Mouse (Mus musculus): Measurements from ENCODE around the gene Zfp398. TPM values are rescaled to one million over a fixed set of nuclear protein-coding genes. Genes with fewer than 3 reads are reported as not detected.

Zfp398 gene
- total and polyA plus RNA-seq, 3 experiments = 1.5 to 4.6 (median 2.2) TPM

DNA sequence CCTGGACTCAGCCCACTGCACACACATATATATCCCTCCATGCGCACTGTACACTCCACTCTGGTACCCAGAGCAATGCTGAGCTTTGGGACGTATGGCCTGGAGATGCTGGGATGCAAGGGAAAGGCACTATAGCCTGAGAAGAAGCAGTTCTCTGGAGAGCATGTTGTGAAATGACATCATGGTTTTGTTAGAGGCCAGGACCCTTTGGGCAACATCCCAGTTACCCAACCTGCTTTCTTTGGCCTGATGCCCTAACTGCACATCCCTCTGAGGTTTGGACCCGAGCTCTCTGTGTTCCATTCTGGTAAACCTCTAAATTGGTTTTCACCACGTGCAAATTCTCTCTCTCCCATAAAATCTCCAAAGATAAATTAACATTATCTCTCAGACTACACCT is 68.1 kb downstream of the Zfp398 start:
- Histone ChIP-seq H3K4me1 (ENCODE audit: control insufficient read depth in 1 of 2, insufficient read depth in 2 of 2) (no peaks in the 10 kb centered on the region), H3K9me3 (replicated peaks; ENCODE audit: low read length) (peaks cover 7% of the 10 kb centered on the region), H3K79me2 (replicated peaks; ENCODE audit: control insufficient read depth, extremely low read depth, insufficient read depth, poor library complexity, severe bottlenecking) (no peaks in the 10 kb centered on the region), H3K4me3 (replicated peaks in 1 of 3; ENCODE audit: low read depth in 2 of 3, low read length in 2 of 3, poor library complexity in 1 of 3) (no peak overlapping the region), H3K27me3 (replicated peaks) (no peaks in the 10 kb centered on the region), H3K9ac (ENCODE audit: insufficient read depth, low read depth) (no peak overlapping the region), H3K27ac (ENCODE audit: insufficient read depth, low read depth) (no peak overlapping the region), H3K36me3 (replicated peaks in 1 of 2; ENCODE audit: control insufficient read depth in 1 of 2, insufficient read depth in 1 of 2, low read length in 1 of 2) (peaks cover 52 to 94% of the 10 kb centered on the region in 2 experiments), H3K4me2 (ENCODE audit: insufficient read depth, low read depth, poor library complexity, severe bottlenecking) (no peak overlapping the region)
- dilution Hi-C loops (cut with MboI; ENCODE audit: extremely low pct_ligation_motif_present, extremely low pct_unique_long_range_greater_than_20kb, low sequenced_read_pairs) (no loop called here), in situ Hi-C loops (cut with MboI; ENCODE audit: low pct_ligation_motif_present, low pct_unique_long_range_greater_than_20kb, low sequenced_read_pairs) (no loop called here)
- DNase-seq (ENCODE audit: extremely low read depth) = no peak
- TF ChIP-seq ZMIZ1 (IDR thresholded peaks at IDR 0.05; ENCODE audit: low read depth, low read length) (no peak), GABPA (IDR thresholded peaks at IDR 0.05; ENCODE audit: insufficient replicate concordance, low read depth, low read length) (no peak), ELF1 (IDR thresholded peaks at IDR 0.05; ENCODE audit: low read depth, low read length) (no peak), CHD2 (IDR thresholded peaks at IDR 0.05; ENCODE audit: low read length) (no peak), ZNF384 (IDR thresholded peaks at IDR 0.05; ENCODE audit: low read depth, low read length) (no peak), USF1 (IDR thresholded peaks at IDR 0.05; ENCODE audit: low read depth, low read length) (no peak), UBTF (IDR thresholded peaks at IDR 0.05; ENCODE audit: low read depth, low read length) (no peak), BHLHE40 (IDR thresholded peaks at IDR 0.05; ENCODE audit: low read depth, low read length) (no peak)

DNA sequence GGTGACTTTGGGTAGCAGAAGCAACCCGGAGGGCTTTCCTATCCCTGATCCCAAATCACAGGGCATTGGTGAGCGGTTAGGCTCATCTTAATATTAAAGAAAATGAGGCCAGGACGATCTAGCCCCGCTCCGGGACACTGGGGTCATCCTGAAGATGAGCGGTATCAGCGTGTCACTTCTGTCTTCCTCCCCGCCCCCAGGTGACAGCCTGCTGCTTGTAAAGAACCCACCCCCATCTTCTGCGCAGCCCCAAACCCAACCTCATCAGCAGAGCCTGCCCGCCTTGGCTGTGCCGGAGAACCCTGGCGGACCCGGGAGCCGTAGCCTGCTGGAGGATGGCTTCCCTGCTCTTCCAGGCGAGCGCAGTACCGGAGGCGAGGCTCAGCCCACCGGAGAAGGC is 68.9 kb downstream of the Zfp398 start:
- in situ Hi-C loops (cut with MboI; ENCODE audit: low pct_ligation_motif_present, low pct_unique_long_range_greater_than_20kb, low sequenced_read_pairs) = no loop called here
- no peaks in the 10 kb centered on the region for H3K27me3 ChIP-seq (replicated peaks)
- no peak overlapping the region for H3K9ac ChIP-seq (ENCODE audit: insufficient read depth, low read depth)
- H3K36me3 ChIP-seq (replicated peaks in 1 of 2; ENCODE audit: control insufficient read depth in 1 of 2, insufficient read depth in 1 of 2, low read length in 1 of 2) = peaks cover 48 to 92% of the 10 kb centered on the region in 2 experiments
- no peak overlapping the region for H3K4me2 ChIP-seq (ENCODE audit: insufficient read depth, low read depth, poor library complexity, severe bottlenecking)
- no peak overlapping the region for H3K4me3 ChIP-seq (replicated peaks in 1 of 3; ENCODE audit: low read depth in 2 of 3, low read length in 2 of 3, poor library complexity in 1 of 3)
- dilution Hi-C loops (cut with MboI; ENCODE audit: extremely low pct_ligation_motif_present, extremely low pct_unique_long_range_greater_than_20kb, low sequenced_read_pairs) = no loop called here
- TF ChIP-seq MEF2A (IDR thresholded peaks at IDR 0.05; ENCODE audit: borderline replicate concordance, low read depth, low read length) (no peak), IRF4 (IDR thresholded peaks at IDR 0.05; ENCODE audit: low read depth, low read length) (no peak), USF1 (IDR thresholded peaks at IDR 0.05; ENCODE audit: low read depth, low read length) (no peak), ELF1 (IDR thresholded peaks at IDR 0.05; ENCODE audit: low read depth, low read length) (no peak), BHLHE40 (IDR thresholded peaks at IDR 0.05; ENCODE audit: low read depth, low read length) (no peak), CTCF (conservative IDR thresholded peaks at IDR 0.05 in 1 of 2, IDR thresholded peaks at IDR 0.05 in 1 of 2; ENCODE audit: low read depth in 2 of 2, low read length in 2 of 2) (no peak), CHD1 (IDR thresholded peaks at IDR 0.05; ENCODE audit: low read depth, low read length) (no peak), E2F4 (IDR thresholded peaks at IDR 0.05; ENCODE audit: insufficient replicate concordance, low read depth, low read length) (no peak), ZKSCAN1 (IDR thresholded peaks at IDR 0.05; ENCODE audit: borderline replicate concordance, low read depth, low read length) (no peak), MAZ (IDR thresholded peaks at IDR 0.05; ENCODE audit: low read depth, low read length) (no peak), NRF1 (IDR thresholded peaks at IDR 0.05; ENCODE audit: low read depth, low read length) (no peak), MYC (IDR thresholded peaks at IDR 0.05; ENCODE audit: low read depth, low read length) (no peak), TCF12 (IDR thresholded peaks at IDR 0.05; ENCODE audit: low read depth, low read length) (no peak), USF2 (conservative IDR thresholded peaks at IDR 0.05; ENCODE audit: low read depth, low read length) (no peak), MXI1 (IDR thresholded peaks at IDR 0.05; ENCODE audit: low read depth, low read length) (no peak), SMC3 (IDR thresholded peaks at IDR 0.05; ENCODE audit: low read depth, low read length) (no peak), CHD2 (IDR thresholded peaks at IDR 0.05; ENCODE audit: low read length) (no peak), GABPA (IDR thresholded peaks at IDR 0.05; ENCODE audit: insufficient replicate concordance, low read depth, low read length) (no peak), ZNF384 (IDR thresholded peaks at IDR 0.05; ENCODE audit: low read depth, low read length) (no peak)
- H3K9me3 ChIP-seq (replicated peaks; ENCODE audit: low read length) = peaks cover 7% of the 10 kb centered on the region
- no peak for DNase-seq (ENCODE audit: extremely low read depth)
- no peaks in the 10 kb centered on the region for H3K4me1 ChIP-seq (ENCODE audit: control insufficient read depth in 1 of 2, insufficient read depth in 2 of 2)
- H3K79me2 ChIP-seq (replicated peaks; ENCODE audit: control insufficient read depth, extremely low read depth, insufficient read depth, poor library complexity, severe bottlenecking) = no peaks in the 10 kb centered on the region
- no peak overlapping the region for H3K27ac ChIP-seq (ENCODE audit: insufficient read depth, low read depth)

Measured in CH12.LX (cell line).